Mouse (Mus musculus) embryonic facial prominence, embryonic 10.5 days (tissue): Measurements from ENCODE around the gene Mfsd6. TPM values are rescaled to one million over a fixed set of nuclear protein-coding genes. Genes with fewer than 3 reads are reported as not detected.

Experiments
- DNase-seq: peaks from one replicate; pipeline ENCODE4 v3.0.0-alpha.2; 2017; ENCODE audit warnings: low spot score
- H3K27ac ChIP-seq: fragments of 300-500 bp; sonication (generic); replicated peaks from 2 replicates; pipeline ENCODE4 v1.5.1; 2016; ENCODE audit warnings: mild to moderate bottlenecking
- H3K27me3 ChIP-seq: fragments of 300-500 bp; sonication (generic); replicated peaks from 2 replicates; pipeline ENCODE4 v1.6.1; 2016; ENCODE audit warnings: low read depth, mild to moderate bottlenecking; ENCODE audit not compliant: poor library complexity, severe bottlenecking
- H3K36me3 ChIP-seq: fragments of 300-500 bp; sonication (generic); replicated peaks from 2 replicates; pipeline ENCODE4 v1.6.1; 2016; ENCODE audit warnings: mild to moderate bottlenecking, moderate library complexity
- H3K4me1 ChIP-seq: fragments of 300-500 bp; sonication (generic); 2 replicates; pipeline ENCODE4 v1.6.1; 2016
- H3K4me3 ChIP-seq: fragments of 300-500 bp; sonication (generic); 2 replicates; pipeline ENCODE4 v1.5.1; 2016; ENCODE audit warnings: mild to moderate bottlenecking, moderate library complexity
- H3K9me3 ChIP-seq: fragments of 300-500 bp; sonication (generic); 2 replicates; pipeline ENCODE4 v1.6.1; 2016; ENCODE audit warnings: mild to moderate bottlenecking
- WGBS: fragments of 180-500 bp; shearing (Covaris S2); methylation state at CpG from one replicate; pipeline ENCODE4 v1.1.7; 2016; 5-methylcytosine and 5-hydroxymethylcytosine counted together
- polyA plus RNA-seq: library from polyadenylated mRNA; unstranded; fragments of >200 nt; fragmentation: Nextera tagmentation; extraction: Ambion mirVana; gene quantifications from 2 replicates; pipeline ENCODE4 v1.2.1, GENCODE M21; 2016

The Mfsd6 gene
- 1.0 and 1.3 TPM in 2 replicates for polyA plus RNA-seq

- H3K27me3 ChIP-seq: peaks cover 39% of the 10 kb centered on the region
Observed at GRCm38 (mm10) chr1:52727056-52727900, at the start of gene Mfsd6. Gene Mfsd6 (minus strand): TSS chr1:52727462.

GRCm38 (mm10) chr1:52765176-52766111 lies 38.2 kb upstream of the Mfsd6 start:
- no peaks in the 10 kb centered on the region for H3K4me1 ChIP-seq
- no peaks in the 10 kb centered on the region for H3K36me3 ChIP-seq
- H3K27me3 ChIP-seq: no peaks in the 10 kb centered on the region
- H3K9me3 ChIP-seq: no peaks in the 10 kb centered on the region
- H3K4me3 ChIP-seq: no peak overlapping the region
- WGBS: 80% methylated on average over 7 of the region's 7 CpGs
- no peak for DNase-seq
- no peak overlapping the region for H3K27ac ChIP-seq

More at GRCm38 (mm10) chr1:52727056-52727900, at the start of gene Mfsd6:
- WGBS: 1% methylated on average over 63 of the region's 63 CpGs
- Histone ChIP-seq H3K27ac (peak within 1 kb of the TSS; percentile 86), H3K4me1 (peaks cover 11% of the 10 kb centered on the region), H3K9me3 (no peaks in the 10 kb centered on the region), H3K4me3 (peak within 1 kb of the TSS; percentile 92), H3K36me3 (no peaks in the 10 kb centered on the region)
- peak; percentile 66 for DNase-seq

DNA sequence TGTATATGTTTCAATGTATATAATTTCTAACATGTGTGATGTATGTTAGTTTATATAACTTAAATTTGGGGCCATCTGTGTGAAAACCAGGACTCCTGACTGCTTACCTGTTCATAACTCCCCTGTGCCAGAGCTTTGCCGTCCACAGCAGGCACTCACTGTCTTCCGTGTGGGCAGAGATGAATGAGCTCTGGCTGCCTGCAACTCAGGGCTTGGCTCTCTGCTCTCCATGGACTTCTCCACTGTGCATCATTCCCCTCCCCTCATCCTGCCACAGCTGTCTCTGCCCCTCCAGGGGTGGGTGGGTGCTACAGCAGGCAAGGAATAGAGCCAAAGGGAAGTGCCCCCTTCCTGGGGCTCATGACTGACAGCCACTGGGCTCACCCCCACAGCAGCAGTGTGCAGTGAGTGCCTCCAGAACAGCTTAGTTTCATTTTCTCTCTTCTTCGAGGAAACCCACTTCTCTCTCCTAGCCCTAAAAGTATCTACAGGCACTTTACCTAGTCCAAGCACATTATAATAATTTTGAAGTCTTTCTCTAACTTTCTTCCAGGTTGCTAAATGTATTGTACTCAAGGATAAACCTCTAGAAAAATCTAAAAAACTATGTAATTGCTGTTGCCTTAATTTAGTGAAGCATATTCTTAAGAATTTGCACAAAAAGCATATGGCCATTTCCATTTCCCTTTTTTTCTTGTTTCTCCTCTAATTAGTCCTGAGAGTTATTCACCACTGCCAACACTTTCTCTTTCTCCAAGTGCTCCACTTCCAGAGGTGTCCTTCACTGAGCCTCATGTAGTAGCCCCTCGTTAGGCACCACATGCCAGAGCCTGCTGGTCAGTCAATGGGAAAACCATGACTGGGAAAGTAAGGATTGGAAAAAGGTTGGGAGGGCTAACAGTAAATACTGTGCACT lies 36.9 kb upstream of the Mfsd6 start:
- Histone ChIP-seq H3K27ac (no peak overlapping the region), H3K9me3 (no peaks in the 10 kb centered on the region), H3K36me3 (no peaks in the 10 kb centered on the region), H3K4me3 (no peak overlapping the region), H3K4me1 (no peaks in the 10 kb centered on the region), H3K27me3 (no peaks in the 10 kb centered on the region)
- whole genome bisulfite sequencing: 73% methylated on average over 4 of the region's 4 CpGs
- DNase-seq: no peak

GRCm38 (mm10) chr1:52758174-52758573 lies 30.9 kb upstream of the Mfsd6 start:
- Histone ChIP-seq H3K36me3 (no peaks in the 10 kb centered on the region), H3K4me3 (no peak overlapping the region), H3K27me3 (no peaks in the 10 kb centered on the region), H3K9me3 (no peaks in the 10 kb centered on the region), H3K27ac (no peak overlapping the region), H3K4me1 (no peaks in the 10 kb centered on the region)
- DNase-seq: no peak
- 83% methylated on average over 1 of the region's 1 CpGs for WGBS

GRCm38 (mm10) chr1:52754331-52754730 lies 27.1 kb upstream of the Mfsd6 start:
- DNase-seq: no peak
- H3K36me3 ChIP-seq: no peaks in the 10 kb centered on the region
- H3K4me3 ChIP-seq: no peak overlapping the region
- no peaks in the 10 kb centered on the region for H3K9me3 ChIP-seq
- no peaks in the 10 kb centered on the region for H3K27me3 ChIP-seq
- no peaks in the 10 kb centered on the region for H3K4me1 ChIP-seq
- WGBS: 93% methylated on average over 1 of the region's 1 CpGs
- H3K27ac ChIP-seq: no peak overlapping the region

- Histone ChIP-seq H3K27me3 (no peaks in the 10 kb centered on the region), H3K27ac (no peak overlapping the region), H3K4me3 (no peak overlapping the region), H3K9me3 (no peaks in the 10 kb centered on the region), H3K36me3 (no peaks in the 10 kb centered on the region), H3K4me1 (no peaks in the 10 kb centered on the region)
- WGBS: 87% methylated on average over 2 of the region's 2 CpGs
- DNase-seq: no peak
Observed at GRCm38 (mm10) chr1:52753828-52754227, 26.6 kb upstream of the Mfsd6 start.

DNA sequence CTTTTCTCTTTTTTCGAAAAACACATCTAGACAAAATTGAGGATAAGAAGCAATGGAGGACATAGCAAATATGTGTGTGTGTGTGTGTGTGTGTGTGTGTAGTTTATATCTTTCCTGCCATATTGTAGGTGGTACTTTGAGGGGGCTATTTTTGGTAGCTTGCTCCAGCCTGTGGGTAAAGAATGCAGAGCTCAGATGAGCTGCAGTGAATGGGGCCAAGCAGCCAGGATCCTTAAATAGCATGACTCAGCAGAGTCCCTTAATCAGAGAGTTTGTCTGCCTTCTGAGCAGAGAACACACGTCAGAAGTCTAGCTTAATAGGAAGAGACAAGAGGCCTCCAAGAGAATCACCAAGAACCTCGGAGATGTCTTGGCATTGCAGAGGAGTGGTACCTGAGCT lies 25.4 kb upstream of the Mfsd6 start:
- DNase-seq: no peak
- no peaks in the 10 kb centered on the region for H3K4me1 ChIP-seq
- WGBS: 65% methylated on average over 3 of the region's 3 CpGs
- H3K36me3 ChIP-seq: no peaks in the 10 kb centered on the region
- no peak overlapping the region for H3K27ac ChIP-seq
- H3K27me3 ChIP-seq: no peaks in the 10 kb centered on the region
- H3K4me3 ChIP-seq: no peak overlapping the region
- H3K9me3 ChIP-seq: no peaks in the 10 kb centered on the region

DNA sequence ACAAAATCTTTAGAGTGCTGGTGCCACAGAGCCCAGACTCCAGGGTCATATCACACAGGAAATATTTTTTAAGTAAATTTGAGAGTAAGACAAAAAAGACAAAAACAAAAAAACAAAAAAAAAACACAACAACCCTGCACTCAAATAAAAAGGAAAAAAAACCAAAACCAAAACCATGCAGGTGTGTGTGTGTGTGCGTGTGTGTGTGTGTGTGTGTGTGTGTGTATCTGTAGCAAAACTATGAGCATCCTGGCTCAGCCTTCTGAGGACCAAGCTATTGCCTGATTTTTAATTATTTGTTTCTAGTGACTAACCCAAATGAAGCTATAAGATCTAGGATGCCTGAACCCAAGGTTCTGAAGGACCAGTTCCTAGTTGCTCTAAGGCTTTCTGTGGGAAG lies 24.4 kb upstream of the Mfsd6 start:
- no peaks in the 10 kb centered on the region for H3K36me3 ChIP-seq
- no peak for DNase-seq
- H3K27ac ChIP-seq: no peak overlapping the region
- H3K9me3 ChIP-seq: no peaks in the 10 kb centered on the region
- no peaks in the 10 kb centered on the region for H3K27me3 ChIP-seq
- no peak overlapping the region for H3K4me3 ChIP-seq
- no peaks in the 10 kb centered on the region for H3K4me1 ChIP-seq
- 88% methylated on average over 1 of the region's 1 CpGs for WGBS

DNA sequence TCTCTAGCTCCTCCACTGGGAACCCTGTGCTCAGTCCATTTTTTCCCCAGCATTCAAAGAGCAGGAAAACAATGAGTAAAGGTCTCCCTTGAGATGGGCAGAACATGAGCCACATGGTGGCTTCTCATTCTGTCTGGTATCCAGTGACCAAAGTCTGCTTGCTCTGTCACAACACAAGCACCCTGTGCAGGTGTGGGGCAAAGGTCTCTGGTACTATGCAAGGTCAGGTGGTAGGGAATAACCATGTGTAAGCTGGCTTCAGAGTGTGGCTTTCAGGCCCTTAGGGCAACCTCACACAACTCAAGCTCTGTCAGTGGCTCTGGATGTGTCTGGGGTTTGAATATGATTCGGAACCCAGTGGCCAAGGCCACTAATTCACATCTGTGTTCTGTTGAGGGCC lies 22.7 kb upstream of the Mfsd6 start:
- Histone ChIP-seq H3K36me3 (no peaks in the 10 kb centered on the region), H3K27me3 (no peaks in the 10 kb centered on the region), H3K4me3 (no peak overlapping the region), H3K4me1 (no peaks in the 10 kb centered on the region), H3K9me3 (no peaks in the 10 kb centered on the region), H3K27ac (no peak overlapping the region)
- WGBS: 70% methylated on average over 1 of the region's 1 CpGs
- no peak for DNase-seq

- H3K9me3 ChIP-seq: no peaks in the 10 kb centered on the region
- no peak overlapping the region for H3K4me3 ChIP-seq
- peak; percentile 69 for DNase-seq
- no peaks in the 10 kb centered on the region for H3K27me3 ChIP-seq
- H3K36me3 ChIP-seq: no peaks in the 10 kb centered on the region
- no peak overlapping the region for H3K27ac ChIP-seq
- WGBS: 23% methylated on average over 3 of the region's 3 CpGs
- H3K4me1 ChIP-seq: no peaks in the 10 kb centered on the region
Observed at GRCm38 (mm10) chr1:52748260-52748659, 21.0 kb upstream of the Mfsd6 start.

DNA sequence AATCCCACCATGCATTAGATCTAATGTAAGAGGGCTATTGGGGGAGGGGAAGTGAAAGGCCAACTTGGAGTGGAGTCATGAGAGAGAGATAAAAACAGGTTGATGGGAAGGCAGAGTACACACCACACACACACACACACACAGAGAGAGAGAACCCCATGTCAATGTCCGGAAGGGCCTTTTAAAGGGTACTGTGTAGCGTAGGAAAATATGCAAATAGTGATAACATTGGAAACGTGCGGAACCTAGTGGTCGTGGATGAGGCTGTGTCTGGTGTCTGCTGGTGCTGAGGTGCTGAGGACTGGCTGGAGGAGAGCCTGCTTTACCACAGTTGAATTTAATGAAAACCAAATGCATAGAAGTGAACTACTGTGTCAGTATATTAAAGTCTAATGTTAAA lies 15.3 kb upstream of the Mfsd6 start:
- no peak overlapping the region for H3K4me3 ChIP-seq
- H3K4me1 ChIP-seq: no peaks in the 10 kb centered on the region
- H3K27ac ChIP-seq: no peak overlapping the region
- no peaks in the 10 kb centered on the region for H3K36me3 ChIP-seq
- WGBS: 83% methylated on average over 5 of the region's 5 CpGs
- no peaks in the 10 kb centered on the region for H3K9me3 ChIP-seq
- H3K27me3 ChIP-seq: no peaks in the 10 kb centered on the region
- DNase-seq: no peak

DNA sequence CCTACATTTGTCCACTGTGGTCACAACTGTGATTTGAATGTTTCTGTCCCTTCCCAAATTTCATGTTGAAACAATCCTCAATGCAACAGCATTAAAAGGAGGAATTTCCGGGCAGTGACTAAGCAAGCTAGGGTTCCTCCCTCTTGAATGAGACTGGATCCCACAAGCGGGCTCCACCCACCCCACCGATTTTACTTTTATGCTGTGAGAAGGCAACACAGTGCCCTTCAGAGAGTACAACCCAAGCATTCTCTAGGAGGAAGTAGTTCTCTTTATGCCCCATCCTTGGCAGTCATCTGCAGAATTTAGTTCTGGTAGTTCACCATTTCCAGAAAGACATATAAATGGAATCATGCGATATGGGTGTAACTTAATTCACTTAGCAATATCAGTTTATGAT lies 6.9 kb upstream of the Mfsd6 start:
- no peaks in the 10 kb centered on the region for H3K36me3 ChIP-seq
- H3K4me3 ChIP-seq: no peak overlapping the region
- no peak for DNase-seq
- peaks cover under 1% of the 10 kb centered on the region for H3K27me3 ChIP-seq
- H3K4me1 ChIP-seq: no peaks in the 10 kb centered on the region
- no peak overlapping the region for H3K27ac ChIP-seq
- no peaks in the 10 kb centered on the region for H3K9me3 ChIP-seq
- 76% methylated on average over 4 of the region's 4 CpGs for WGBS
